Mouse (Mus musculus) lung, adult 2 months (tissue): ENCODE results near the gene Ilkap.

Source experiments
- CTCF ChIP-seq: fragments of 200-500 bp; IDR thresholded peaks from 2 replicates; pipeline ENCODE4 v1.5.1; 2011; ENCODE audit warnings: mild to moderate bottlenecking, low read length, control low read depth; ENCODE audit not compliant: insufficient read depth
- POLR2A ChIP-seq: fragments of 200-500 bp; IDR thresholded peaks from 2 replicates; pipeline ENCODE4 v1.6.1; 2011; ENCODE audit warnings: low read depth, mild to moderate bottlenecking, control low read depth, low read length, borderline replicate concordance; ENCODE audit errors: extremely low read depth

DNA sequence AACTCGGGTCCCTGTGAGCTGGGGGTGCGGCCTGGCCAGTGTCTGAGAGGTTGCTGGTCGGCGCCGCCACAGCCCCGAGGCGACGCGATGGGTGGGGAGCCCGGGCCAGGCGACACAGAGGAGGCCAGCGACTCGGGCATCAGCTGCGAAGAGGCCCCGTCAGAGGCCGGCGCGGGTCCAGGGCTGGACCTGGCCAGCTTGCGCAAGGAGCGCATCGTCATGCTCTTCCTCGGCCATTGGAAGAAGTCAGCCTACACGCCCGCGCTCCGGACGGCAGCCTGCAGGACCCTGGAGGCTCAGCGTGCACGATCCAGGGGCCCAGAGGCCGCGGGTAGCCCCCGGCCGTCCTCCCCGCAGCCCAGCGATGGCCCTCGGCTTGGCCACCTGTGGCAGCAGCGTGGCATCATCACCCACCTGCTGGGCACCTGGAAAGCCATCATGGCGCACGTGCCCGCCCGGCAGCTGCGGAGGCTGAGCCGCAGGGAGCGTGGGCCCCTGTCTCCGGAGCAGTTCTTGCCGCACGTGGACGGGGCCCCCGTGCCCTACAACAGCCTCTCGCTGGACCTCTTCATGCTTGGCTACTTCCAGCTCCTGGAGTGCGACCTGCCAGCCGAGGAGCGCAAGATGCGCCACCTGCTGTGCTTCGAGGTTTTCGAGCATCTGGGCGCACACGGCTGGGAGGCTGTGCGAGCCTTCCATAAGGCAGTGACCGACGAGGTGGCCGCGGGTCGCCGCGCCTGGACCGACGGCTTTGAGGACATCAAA is 53.5 kb downstream of the Ilkap start:
- TF ChIP-seq POLR2A (no peak), CTCF (no peak)
